Mouse (Mus musculus): ENCODE data around the gene Mfsd7a. TPM values are rescaled to one million over a fixed set of nuclear protein-coding genes. Genes with fewer than 3 reads are reported as not detected.
A peak's percentile ranks its signal among the peaks of the same experiment; 100 is the strongest.

Gene Mfsd7a
- polyA plus RNA-seq, 1 experiment from 2014 or later, result 0.67 TPM

GRCm38 (mm10) chr5:108462446-108462845 is 13.8 kb upstream of the Mfsd7a start:
- no peak for ATAC-seq (ENCODE audit: insufficient read depth, low FRiP score)
- Histone ChIP-seq H3K9me3 (replicated peaks; ENCODE audit: control insufficient read depth, low read length) (no peaks in the 10 kb centered on the region), H3K4me2 (ENCODE audit: low read depth, low read length) (peak overlapping the region; percentile 99), H3K9ac (ENCODE audit: low read length) (peak overlapping the region; percentile 99), H3K27me3 (ENCODE audit: control insufficient read depth, insufficient read depth, low read length) (no peaks in the 10 kb centered on the region), H3K27ac (ENCODE audit: low read length) (peak overlapping the region; percentile 80), H3K36me3 (ENCODE audit: control insufficient read depth, insufficient read depth, low read length) (no peaks in the 10 kb centered on the region), H3K4me3 (replicated peaks; ENCODE audit: low read length) (peak overlapping the region; percentile 100), H3K4me1 (ENCODE audit: control insufficient read depth, insufficient read depth, low read length) (peaks cover 29% of the 10 kb centered on the region)
- 37% methylated on average over 4 of the region's 4 CpGs for WGBS

DNA sequence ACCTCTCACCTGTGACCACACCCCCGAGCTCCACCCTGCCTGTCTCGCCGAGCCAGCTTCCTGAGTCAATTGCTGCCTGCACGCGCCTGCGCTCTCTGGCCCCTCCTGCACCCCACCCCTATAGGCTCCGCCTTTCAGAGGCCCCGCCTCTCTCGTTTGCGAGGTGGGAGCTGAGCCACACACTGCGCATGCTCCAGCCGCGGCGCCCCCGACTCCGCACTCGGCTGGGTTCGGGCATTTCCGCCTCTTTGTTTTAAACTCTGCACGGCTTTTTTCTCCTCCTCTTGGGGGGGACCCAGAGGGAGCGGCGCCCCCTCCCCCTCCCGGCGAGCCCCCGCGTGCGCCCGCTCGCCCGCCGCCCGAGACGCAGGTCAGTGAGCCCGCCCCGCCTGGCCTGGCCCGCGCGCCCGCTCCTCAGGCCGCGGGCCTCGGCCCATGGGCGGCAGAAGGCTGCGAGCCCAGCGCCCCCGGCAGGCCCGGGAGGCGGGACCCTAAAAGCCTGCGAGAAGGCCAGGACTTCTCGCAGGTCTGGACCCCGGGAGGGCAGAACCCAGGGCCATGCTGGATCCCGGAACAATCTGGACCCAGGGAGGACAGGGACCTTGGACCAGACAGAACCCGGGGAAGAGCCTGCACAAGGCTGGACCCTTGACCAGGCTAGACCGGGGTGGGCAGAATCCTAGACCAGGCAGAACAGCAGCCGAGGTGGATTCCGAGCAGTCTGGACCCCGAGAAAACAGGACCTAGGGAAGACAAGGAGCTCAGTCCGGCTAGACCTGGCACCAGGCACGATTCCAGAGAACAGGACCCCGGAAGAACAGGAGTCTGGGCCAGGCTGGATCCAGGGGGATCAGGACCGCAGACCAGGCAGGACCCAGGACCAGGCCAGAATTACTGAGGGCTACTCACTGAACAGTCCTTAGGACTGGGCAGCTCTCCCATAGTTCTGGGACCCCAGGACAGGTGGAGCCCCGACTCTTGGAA is 12.7 kb upstream of the Mfsd7a start, which contains the start of gene Pcgf3:
Pcgf3 (plus strand) TSS at position 151 of the 984 bp plus-strand sequence.
- ATAC-seq (ENCODE audit: insufficient read depth, low FRiP score), result peak; percentile 98
- peak within 1 kb of the TSS; percentile 99 for H3K4me2 ChIP-seq (ENCODE audit: low read depth, low read length)
- WGBS, result under 1% methylated on average over 58 of the region's 62 CpGs
- no peaks in the 10 kb centered on the region for H3K36me3 ChIP-seq (ENCODE audit: control insufficient read depth, insufficient read depth, low read length)
- peak within 1 kb of the TSS; percentile 99 for H3K9ac ChIP-seq (ENCODE audit: low read length)
- H3K27me3 ChIP-seq (ENCODE audit: control insufficient read depth, insufficient read depth, low read length), result no peaks in the 10 kb centered on the region
- peak within 1 kb of the TSS; percentile 100 for H3K4me3 ChIP-seq (replicated peaks; ENCODE audit: low read length)
- peak within 1 kb of the TSS; percentile 80 for H3K27ac ChIP-seq (ENCODE audit: low read length)
- H3K4me1 ChIP-seq (ENCODE audit: control insufficient read depth, insufficient read depth, low read length), result peaks cover 29% of the 10 kb centered on the region
- no peaks in the 10 kb centered on the region for H3K9me3 ChIP-seq (replicated peaks; ENCODE audit: control insufficient read depth, low read length)

DNA sequence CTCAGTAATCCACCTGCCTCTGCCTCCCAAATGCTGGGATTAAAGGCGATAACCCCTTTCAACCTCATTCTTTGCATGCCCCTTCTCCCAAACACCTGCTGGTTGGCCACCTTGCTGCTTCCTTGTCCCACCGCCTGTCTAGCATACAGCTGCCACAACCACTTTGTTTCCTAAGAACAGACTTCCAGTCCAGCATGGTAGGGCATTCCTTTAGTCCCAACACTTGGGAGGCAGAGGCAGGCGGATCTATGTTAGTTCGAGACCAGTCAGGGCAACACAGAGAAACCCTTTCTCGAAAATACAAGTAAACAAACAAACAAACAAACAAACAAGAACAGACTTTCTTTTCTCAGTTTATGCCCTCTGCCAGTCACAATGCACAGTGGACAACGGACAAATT is 11.8 kb upstream of the Mfsd7a start:
- Histone ChIP-seq H3K9ac (ENCODE audit: low read length) (peak overlapping the region; percentile 64), H3K9me3 (replicated peaks; ENCODE audit: control insufficient read depth, low read length) (no peaks in the 10 kb centered on the region), H3K36me3 (ENCODE audit: control insufficient read depth, insufficient read depth, low read length) (no peaks in the 10 kb centered on the region), H3K4me3 (replicated peaks; ENCODE audit: low read length) (peak overlapping the region; percentile 100), H3K4me1 (ENCODE audit: control insufficient read depth, insufficient read depth, low read length) (peaks cover 24% of the 10 kb centered on the region), H3K27ac (ENCODE audit: low read length) (no peak overlapping the region), H3K27me3 (ENCODE audit: control insufficient read depth, insufficient read depth, low read length) (no peaks in the 10 kb centered on the region), H3K4me2 (ENCODE audit: low read depth, low read length) (peak overlapping the region; percentile 78)
- ATAC-seq (ENCODE audit: insufficient read depth, low FRiP score), result no peak
- WGBS, result 43% methylated on average over 6 of the region's 6 CpGs

GRCm38 (mm10) chr5:108458706-108459105 is 10.0 kb upstream of the Mfsd7a start:
- H3K27ac ChIP-seq (ENCODE audit: low read length), result no peak overlapping the region
- ATAC-seq (ENCODE audit: insufficient read depth, low FRiP score), result no peak
- no peaks in the 10 kb centered on the region for H3K27me3 ChIP-seq (ENCODE audit: control insufficient read depth, insufficient read depth, low read length)
- H3K4me1 ChIP-seq (ENCODE audit: control insufficient read depth, insufficient read depth, low read length), result peaks cover 20% of the 10 kb centered on the region
- no peak overlapping the region for H3K4me2 ChIP-seq (ENCODE audit: low read depth, low read length)
- no peaks in the 10 kb centered on the region for H3K36me3 ChIP-seq (ENCODE audit: control insufficient read depth, insufficient read depth, low read length)
- no peaks in the 10 kb centered on the region for H3K9me3 ChIP-seq (replicated peaks; ENCODE audit: control insufficient read depth, low read length)
- H3K4me3 ChIP-seq (replicated peaks; ENCODE audit: low read length), result no peak overlapping the region
- 76% methylated on average over 2 of the region's 2 CpGs for WGBS
- H3K9ac ChIP-seq (ENCODE audit: low read length), result no peak overlapping the region

- no peak for ATAC-seq (ENCODE audit: insufficient read depth, low FRiP score)
- 49% methylated on average over 3 of the region's 3 CpGs for WGBS
- no peak overlapping the region for H3K4me2 ChIP-seq (ENCODE audit: low read depth, low read length)
- no peaks in the 10 kb centered on the region for H3K27me3 ChIP-seq (ENCODE audit: control insufficient read depth, insufficient read depth, low read length)
- no peaks in the 10 kb centered on the region for H3K9me3 ChIP-seq (replicated peaks; ENCODE audit: control insufficient read depth, low read length)
- no peak overlapping the region for H3K4me3 ChIP-seq (replicated peaks; ENCODE audit: low read length)
- no peaks in the 10 kb centered on the region; the same call in 1 of the 2 replicates for H3K4me1 ChIP-seq (ENCODE audit: control insufficient read depth, insufficient read depth, low read length)
- H3K36me3 ChIP-seq (ENCODE audit: control insufficient read depth, insufficient read depth, low read length), result no peaks in the 10 kb centered on the region
- H3K9ac ChIP-seq (ENCODE audit: low read length), result no peak overlapping the region
- no peak overlapping the region for H3K27ac ChIP-seq (ENCODE audit: low read length)
Measured at GRCm38 (mm10) chr5:108454094-108454493, 5.4 kb upstream of the Mfsd7a start.

- no peaks in the 10 kb centered on the region for H3K36me3 ChIP-seq (ENCODE audit: control insufficient read depth, insufficient read depth, low read length)
- H3K27me3 ChIP-seq (ENCODE audit: control insufficient read depth, insufficient read depth, low read length), result no peaks in the 10 kb centered on the region
- WGBS, result 63% methylated on average over 1 of the region's 1 CpGs
Measured at GRCm38 (mm10) chr5:108452422-108452821, 3.7 kb upstream of the Mfsd7a start.

GRCm38 (mm10) chr5:108451611-108452010 is 2.9 kb upstream of the Mfsd7a start:
- no peak overlapping the region for H3K4me2 ChIP-seq (ENCODE audit: low read depth, low read length)

More at GRCm38 (mm10) chr5:108452422-108452821, 3.7 kb upstream of the Mfsd7a start:
- H3K27ac ChIP-seq (ENCODE audit: low read length), result no peak overlapping the region
- no peak overlapping the region for H3K4me3 ChIP-seq (replicated peaks; ENCODE audit: low read length)
- no peaks in the 10 kb centered on the region for H3K9me3 ChIP-seq (replicated peaks; ENCODE audit: control insufficient read depth, low read length)
- ATAC-seq (ENCODE audit: insufficient read depth, low FRiP score), result no peak
- no peak overlapping the region for H3K9ac ChIP-seq (ENCODE audit: low read length)
- peaks cover 2% of the 10 kb centered on the region; the same call in 1 of the 2 replicates for H3K4me1 ChIP-seq (ENCODE audit: control insufficient read depth, insufficient read depth, low read length)
- no peak overlapping the region for H3K4me2 ChIP-seq (ENCODE audit: low read depth, low read length)

DNA sequence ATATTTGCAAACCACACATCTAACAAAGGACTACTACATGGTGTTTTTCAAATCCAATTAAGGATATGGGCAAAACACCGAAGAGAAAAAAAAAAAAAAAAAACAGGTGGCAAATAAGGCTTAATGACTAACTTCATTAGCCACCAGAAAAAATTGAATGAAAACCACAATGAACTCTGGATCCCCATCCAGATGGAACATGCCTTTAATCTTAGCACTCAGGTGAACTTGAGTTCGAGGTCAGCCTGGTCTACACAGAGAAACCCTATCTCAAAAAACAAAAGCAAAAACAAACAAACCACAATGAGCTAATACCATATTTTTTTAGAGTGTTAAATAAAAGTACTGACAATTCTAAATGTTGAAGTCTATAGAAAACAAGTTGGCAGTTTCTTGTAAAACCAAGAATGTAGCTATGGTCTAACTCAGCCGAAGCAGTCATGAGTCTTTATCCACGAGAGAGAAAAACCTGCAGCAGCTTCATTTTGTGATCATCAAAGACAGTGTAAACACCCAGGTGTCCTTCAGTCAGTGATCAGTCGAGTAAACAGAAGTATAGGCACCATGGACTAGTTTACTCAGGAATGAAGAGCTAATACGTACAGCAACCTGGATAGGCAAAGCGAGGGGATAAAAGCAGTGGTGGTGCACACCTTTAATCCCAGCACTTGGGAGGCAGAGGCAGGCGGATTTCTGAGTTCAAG is 2.3 kb upstream of the Mfsd7a start:
- no peak overlapping the region for H3K9ac ChIP-seq (ENCODE audit: low read length)
- H3K4me2 ChIP-seq (ENCODE audit: low read depth, low read length), result no peak overlapping the region
- WGBS, result 74% methylated on average over 8 of the region's 8 CpGs

More at GRCm38 (mm10) chr5:108451611-108452010, 2.9 kb upstream of the Mfsd7a start:
- no peak for ATAC-seq (ENCODE audit: insufficient read depth, low FRiP score)
- Histone ChIP-seq H3K27ac (ENCODE audit: low read length) (no peak overlapping the region), H3K9ac (ENCODE audit: low read length) (no peak overlapping the region), H3K36me3 (ENCODE audit: control insufficient read depth, insufficient read depth, low read length) (no peaks in the 10 kb centered on the region), H3K9me3 (replicated peaks; ENCODE audit: control insufficient read depth, low read length) (no peaks in the 10 kb centered on the region), H3K4me1 (ENCODE audit: control insufficient read depth, insufficient read depth, low read length) (peaks cover 2% of the 10 kb centered on the region; the same call in 1 of the 2 replicates), H3K27me3 (ENCODE audit: control insufficient read depth, insufficient read depth, low read length) (no peaks in the 10 kb centered on the region), H3K4me3 (replicated peaks; ENCODE audit: low read length) (no peak overlapping the region)
- WGBS, result 74% methylated on average over 1 of the region's 1 CpGs

More for the DNA sequence above, 2.3 kb upstream of the Mfsd7a start:
- Histone ChIP-seq H3K27me3 (ENCODE audit: control insufficient read depth, insufficient read depth, low read length) (no peaks in the 10 kb centered on the region), H3K4me3 (replicated peaks; ENCODE audit: low read length) (no peak overlapping the region), H3K36me3 (ENCODE audit: control insufficient read depth, insufficient read depth, low read length) (no peaks in the 10 kb centered on the region), H3K4me1 (ENCODE audit: control insufficient read depth, insufficient read depth, low read length) (peaks cover 2% of the 10 kb centered on the region; the same call in 1 of the 2 replicates), H3K27ac (ENCODE audit: low read length) (no peak overlapping the region), H3K9me3 (replicated peaks; ENCODE audit: control insufficient read depth, low read length) (no peaks in the 10 kb centered on the region)
- ATAC-seq (ENCODE audit: insufficient read depth, low FRiP score), result no peak

All from stomach, embryonic 16.5 days (tissue).